Mouse (Mus musculus) intestine, postnatal 0 days (tissue): ENCODE data around the gene Aifm2. TPM values are rescaled to one million over a fixed set of nuclear protein-coding genes. Genes with fewer than 3 reads are reported as not detected.

Source experiments
- ATAC-seq: fragments of 200-750 bp; cut with Nextera tagmentation; 2 replicates; pipeline ENCODE4 v1.8.0; 2017; ENCODE audit warnings: mild to moderate bottlenecking, moderate TSS enrichment, moderate library complexity
- H3K27ac ChIP-seq: fragments of 300-500 bp; sonication (generic); 2 replicates; pipeline ENCODE4 v1.5.1; 2014; ENCODE audit warnings: mild to moderate bottlenecking, low read depth, low read length, moderate library complexity
- H3K27me3 ChIP-seq: fragments of 300-500 bp; sonication (generic); replicated peaks from 2 replicates; pipeline ENCODE4 v1.6.1; 2014; ENCODE audit warnings: low read length, mixed read lengths; ENCODE audit not compliant: control insufficient read depth, insufficient read depth
- H3K36me3 ChIP-seq: fragments of 300-500 bp; sonication (generic); 2 replicates; pipeline ENCODE4 v1.6.1; 2014; ENCODE audit warnings: mild to moderate bottlenecking, moderate library complexity; ENCODE audit not compliant: control insufficient read depth, insufficient read depth
- H3K4me1 ChIP-seq: fragments of 300-500 bp; sonication (generic); replicated peaks from 2 replicates; pipeline ENCODE4 v1.6.1; 2014; ENCODE audit warnings: antibody characterized with exemption, low read length, mixed read lengths; ENCODE audit not compliant: control insufficient read depth, insufficient read depth
- H3K4me2 ChIP-seq: fragments of 300-500 bp; sonication (generic); replicated peaks from 2 replicates; pipeline ENCODE4 v1.6.1; 2014; ENCODE audit warnings: low read depth, mild to moderate bottlenecking, moderate library complexity
- H3K4me3 ChIP-seq: fragments of 300-500 bp; sonication (generic); 2 replicates; pipeline ENCODE4 v1.5.1; 2014; ENCODE audit warnings: low read depth, low read length
- H3K9ac ChIP-seq: fragments of 300-500 bp; sonication (generic); 2 replicates; pipeline ENCODE4 v1.6.1; 2014; ENCODE audit warnings: mild to moderate bottlenecking, low read depth, low read length
- H3K9me3 ChIP-seq: fragments of 300-500 bp; sonication (generic); 2 replicates; pipeline ENCODE4 v1.6.1; 2016; ENCODE audit warnings: mixed run types; ENCODE audit not compliant: control insufficient read depth
- CTCF ChIP-seq: sonication (generic); IDR thresholded peaks from 2 replicates; pipeline ENCODE4 v1.5.1; 2016; ENCODE audit warnings: low read depth, mild to moderate bottlenecking, control low read depth, antibody characterized with exemption, moderate library complexity
- WGBS: fragments of 180-500 bp; shearing (Covaris S2); extraction: QIAGEN DNeasy Blood & Tissue Kit; methylation state at CpG from one replicate; pipeline ENCODE4 v1.1.7; 2014; 5-methylcytosine and 5-hydroxymethylcytosine counted together
- polyA plus RNA-seq: library from polyadenylated mRNA; unstranded; fragments of >200 nt; fragmentation: Nextera tagmentation; extraction: Ambion mirVana; gene quantifications from 2 replicates; pipeline ENCODE4 v1.2.1, GENCODE M21; 2015

Aifm2 gene
- polyA plus RNA-seq, 1 experiment from 2014 or later, result 14.7 TPM

DNA sequence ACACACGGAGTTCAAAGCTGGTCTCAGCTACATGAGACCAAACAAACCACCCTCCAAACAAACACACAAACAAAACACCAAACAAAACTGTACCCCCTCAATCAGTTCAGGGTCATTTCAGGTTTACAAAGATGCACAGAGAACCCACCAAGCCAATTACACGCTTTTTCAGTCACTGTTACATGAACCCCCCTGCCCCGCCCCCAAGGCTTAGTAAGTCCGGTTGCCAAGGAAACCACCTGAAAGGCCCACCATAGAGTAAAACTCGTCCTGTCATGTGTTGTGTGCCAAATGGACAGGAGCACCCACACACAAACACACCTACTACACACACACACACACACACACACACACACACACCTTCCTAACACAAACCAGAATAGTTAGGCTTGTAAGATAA, 50.5 kb downstream of the Aifm2 start:
- Histone ChIP-seq H3K36me3 (no peaks in the 10 kb centered on the region), H3K4me1 (no peaks in the 10 kb centered on the region; the same call in 1 of the 2 replicates), H3K9ac (no peak overlapping the region), H3K27me3 (no peaks in the 10 kb centered on the region), H3K4me3 (no peak overlapping the region), H3K4me2 (no peak overlapping the region), H3K9me3 (no peaks in the 10 kb centered on the region), H3K27ac (no peak overlapping the region)
- no peak for TF ChIP-seq CTCF
- whole genome bisulfite sequencing, result 67% methylated on average over 5 of the region's 5 CpGs
- no peak for ATAC-seq

- Histone ChIP-seq H3K4me2 (no peak overlapping the region), H3K4me3 (no peak overlapping the region), H3K27ac (no peak overlapping the region), H3K4me1 (no peaks in the 10 kb centered on the region; the same call in 1 of the 2 replicates), H3K9ac (no peak overlapping the region), H3K9me3 (no peaks in the 10 kb centered on the region), H3K36me3 (no peaks in the 10 kb centered on the region), H3K27me3 (no peaks in the 10 kb centered on the region)
- 27% methylated on average over 6 of the region's 6 CpGs for WGBS
- ATAC-seq, result no peak
- TF ChIP-seq CTCF, result no peak
Measured at GRCm38 (mm10) chr10:61766806-61767205, 51.7 kb downstream of the Aifm2 start.

GRCm38 (mm10) chr10:61781461-61782128, 66.5 kb downstream of the Aifm2 start:
- H3K4me2 ChIP-seq, result no peak overlapping the region
- no peak for ATAC-seq
- no peaks in the 10 kb centered on the region for H3K9me3 ChIP-seq
- no peak overlapping the region for H3K27ac ChIP-seq
- H3K4me3 ChIP-seq, result no peak overlapping the region
- 47% methylated on average over 8 of the region's 9 CpGs for WGBS
- H3K27me3 ChIP-seq, result no peaks in the 10 kb centered on the region
- H3K9ac ChIP-seq, result no peak overlapping the region
- TF ChIP-seq CTCF, result 0 out of 2 replicates have a peak, but pooled peaks have one; percentile 7
- no peaks in the 10 kb centered on the region for H3K4me1 ChIP-seq
- no peaks in the 10 kb centered on the region for H3K36me3 ChIP-seq

GRCm38 (mm10) chr10:61782799-61783611, 67.9 kb downstream of the Aifm2 start:
- Histone ChIP-seq H3K27me3 (no peaks in the 10 kb centered on the region), H3K4me3 (peak overlapping the region; percentile 71), H3K4me2 (peak overlapping the region; percentile 97), H3K36me3 (no peaks in the 10 kb centered on the region), H3K4me1 (no peaks in the 10 kb centered on the region), H3K27ac (peak overlapping the region; percentile 60), H3K9me3 (no peaks in the 10 kb centered on the region), H3K9ac (peak overlapping the region; percentile 67)
- ATAC-seq, result peak; percentile 58
- WGBS, result under 1% methylated on average over 74 of the region's 74 CpGs
- peak; percentile 78 for TF ChIP-seq CTCF

DNA sequence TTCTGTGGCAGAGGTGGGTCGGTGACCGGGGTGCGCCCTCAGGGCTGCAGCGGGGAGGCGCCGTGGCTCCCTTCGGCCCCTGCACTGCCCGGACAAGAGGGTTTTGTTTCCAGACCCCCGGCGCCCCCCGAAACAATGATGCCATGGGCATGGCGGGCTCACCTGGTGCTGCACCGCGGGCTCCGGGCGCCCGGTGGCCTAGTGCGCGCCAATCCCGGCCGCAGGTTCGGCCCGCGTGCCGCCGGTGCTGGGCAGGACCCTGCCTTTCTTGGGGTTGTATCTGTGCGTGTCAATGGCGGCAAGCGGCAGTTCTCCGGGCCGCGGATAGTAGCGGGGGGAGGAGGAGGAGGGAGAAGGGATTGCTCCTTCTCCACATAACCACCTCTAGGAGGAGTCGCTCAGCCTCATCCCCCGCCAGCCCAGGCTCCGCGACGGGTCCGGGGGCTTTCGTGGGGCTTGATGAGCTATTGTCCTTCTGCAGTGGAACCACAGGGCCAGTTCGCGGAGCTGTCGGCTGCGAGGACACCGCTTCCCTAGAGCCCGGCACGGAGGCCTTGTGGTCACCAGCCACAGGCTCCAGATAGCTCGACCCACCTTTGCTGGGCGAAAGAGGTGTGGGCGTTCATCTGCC, 68.7 kb downstream of the Aifm2 start, which contains the start of gene H2afy2:
Gene H2afy2, minus strand, starts transcription at position 527 of the 631 bp plus-strand sequence.
- Histone ChIP-seq H3K4me2 (peak within 1 kb of the TSS; percentile 97), H3K4me1 (no peaks in the 10 kb centered on the region), H3K27me3 (no peaks in the 10 kb centered on the region), H3K9ac (peak within 1 kb of the TSS; percentile 67), H3K4me3 (peak within 1 kb of the TSS; percentile 71), H3K36me3 (no peaks in the 10 kb centered on the region), H3K27ac (peak within 1 kb of the TSS; percentile 60), H3K9me3 (no peaks in the 10 kb centered on the region)
- peak; percentile 56 for ATAC-seq
- TF ChIP-seq CTCF, result peak; percentile 68
- WGBS, result under 1% methylated on average over 47 of the region's 50 CpGs

DNA sequence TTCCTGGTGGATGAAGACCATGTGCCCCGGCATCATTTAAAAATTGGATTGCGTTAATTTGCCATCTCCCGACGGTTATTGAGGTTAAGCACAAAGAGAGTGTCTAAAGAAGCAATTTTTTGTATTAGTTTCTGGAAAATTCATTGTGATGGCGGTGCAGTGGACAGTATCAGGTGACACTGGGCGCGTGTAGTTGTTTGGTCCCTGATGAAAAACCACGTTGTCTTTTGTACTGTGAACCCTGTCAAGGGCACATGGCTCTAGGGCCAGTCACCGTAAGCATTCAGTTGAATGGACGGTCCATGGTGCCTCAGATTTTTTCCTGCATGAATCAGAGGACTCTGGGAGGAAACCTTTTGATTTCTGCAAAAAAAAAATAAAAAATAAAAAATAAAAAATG, 69.4 kb downstream of the Aifm2 start:
- 34% methylated on average over 10 of the region's 10 CpGs for WGBS
- Histone ChIP-seq H3K9ac (no peak overlapping the region), H3K4me1 (no peaks in the 10 kb centered on the region), H3K27ac (no peak overlapping the region), H3K4me2 (peak overlapping the region; percentile 97; the same call in 1 of the 2 replicates), H3K4me3 (peak overlapping the region; percentile 71), H3K9me3 (no peaks in the 10 kb centered on the region), H3K36me3 (no peaks in the 10 kb centered on the region), H3K27me3 (no peaks in the 10 kb centered on the region)
- no peak for ATAC-seq
- TF ChIP-seq CTCF, result no peak
